In genomic region chr2:3422548-3422947, GRCm38 (mm10) we compare ENCODE assay signal across 12 mouse cellular contexts. TPM values are rescaled to one million over a fixed set of nuclear protein-coding genes. Genes with fewer than 3 reads are reported as not detected.
DNase-seq lines count a peak whose midpoint lies in the region; ATAC-seq lines count a peak whose summit lies in the region.
"Had no signal": no experiment of that assay in that cellular context is flagged by ENCODE, and none has a peak within 500 bp of the region (broad histone marks: within the 10 kb centered on the region; RNA-seq: fewer than 3 reads in every experiment).

TSS of gene Meig1 (minus strand) at chr2:3422648.

- no peak for ATAC-seq in heart, embryonic 11.5 days (replicated peaks; ENCODE audit: insufficient number of reproducible peaks, low FRiP score, low TSS enrichment)
- no peak for ATAC-seq in midbrain, embryonic 11.5 days (ENCODE audit: low FRiP score)
- ATAC-seq in midbrain, embryonic 16.5 days, result no peak
- ATAC-seq in limb, embryonic 13.5 days (ENCODE audit: low FRiP score, low read depth), result no peak
- no peak for ATAC-seq in stomach, embryonic 16.5 days (ENCODE audit: insufficient read depth, low FRiP score)

- peak within 1 kb of the TSS; percentile 77; the same call in 1 of the 2 replicates for H3K4me3 ChIP-seq in heart, embryonic 11.5 days (ENCODE audit: low read depth, low read length)
- H3K4me3 ChIP-seq in midbrain, embryonic 11.5 days (ENCODE audit: low read depth, low read length), result no peak within 1 kb of the TSS
- H3K4me3 ChIP-seq in midbrain, embryonic 16.5 days (ENCODE audit: low read depth, low read length), result no peak within 1 kb of the TSS
- H3K4me3 ChIP-seq in limb, embryonic 13.5 days, result no peak within 1 kb of the TSS; the same call in 1 of the 2 replicates
- no peak within 1 kb of the TSS for H3K4me3 ChIP-seq in stomach, embryonic 16.5 days (replicated peaks; ENCODE audit: low read length)

- H3K9me3 ChIP-seq in heart, embryonic 11.5 days (replicated peaks; ENCODE audit: control insufficient read depth, low read length), result no peaks in the 10 kb centered on the region
- no peaks in the 10 kb centered on the region for H3K9me3 ChIP-seq in midbrain, embryonic 11.5 days (ENCODE audit: control insufficient read depth, low read length)
- H3K9me3 ChIP-seq in midbrain, embryonic 16.5 days (replicated peaks; ENCODE audit: control insufficient read depth, low read length, poor library complexity, severe bottlenecking), result no peaks in the 10 kb centered on the region
- H3K9me3 ChIP-seq in limb, embryonic 13.5 days, result no peaks in the 10 kb centered on the region
- H3K9me3 ChIP-seq in stomach, embryonic 16.5 days (replicated peaks; ENCODE audit: control insufficient read depth, low read length), result no peaks in the 10 kb centered on the region

- no peak for DNase-seq in heart, postnatal 25 days (ENCODE audit: low spot score)
- DNase-seq in midbrain, embryonic 11.5 days (ENCODE audit: low spot score, missing footprints), result no peak
- DNase-seq in gastrocnemius, adult 18-20 months (ENCODE audit: low spot score), result no peak
- DNase-seq in adrenal gland, postnatal 25 days, result no peak
- DNase-seq: adrenal gland, postnatal 36 days; kidney, adult 11 months; right cerebral cortex, adult 18-20 months had no signal

- no peaks in the 10 kb centered on the region for H3K36me3 ChIP-seq in heart, embryonic 11.5 days (ENCODE audit: control insufficient read depth, insufficient read depth, low read length)
- H3K36me3 ChIP-seq in midbrain, embryonic 11.5 days (ENCODE audit: control insufficient read depth, insufficient read depth, low read length), result no peaks in the 10 kb centered on the region
- H3K36me3 ChIP-seq in midbrain, embryonic 16.5 days (ENCODE audit: control insufficient read depth, insufficient read depth, low read length), result no peaks in the 10 kb centered on the region
- H3K36me3 ChIP-seq in limb, embryonic 13.5 days, result no peaks in the 10 kb centered on the region
- H3K36me3 ChIP-seq in stomach, embryonic 16.5 days (ENCODE audit: control insufficient read depth, insufficient read depth, low read length), result no peaks in the 10 kb centered on the region

- intact Hi-C loops in heart, postnatal 25 days (cut with DNase I), result loop anchor here (5.0 kb wide), 1 partner anchor 50 kb away; no protein-coding TSS in a partner anchor

- no peak within 1 kb of the TSS for H3K9ac ChIP-seq in heart, embryonic 11.5 days (ENCODE audit: low read depth, low read length)
- H3K9ac ChIP-seq in midbrain, embryonic 11.5 days (ENCODE audit: low read length), result no peak within 1 kb of the TSS
- no peak within 1 kb of the TSS for H3K9ac ChIP-seq in midbrain, embryonic 16.5 days (ENCODE audit: low read depth, low read length)
- H3K9ac ChIP-seq in limb, embryonic 13.5 days, result no peak within 1 kb of the TSS
- no peak within 1 kb of the TSS for H3K9ac ChIP-seq in stomach, embryonic 16.5 days (ENCODE audit: low read length)

- peaks cover 2% of the 10 kb centered on the region; the same call in 1 of the 2 replicates for H3K4me1 ChIP-seq in heart, embryonic 11.5 days (ENCODE audit: control insufficient read depth, insufficient read depth, low read length)
- peaks cover 13% of the 10 kb centered on the region for H3K4me1 ChIP-seq in midbrain, embryonic 11.5 days (ENCODE audit: control insufficient read depth, insufficient read depth, low read length)
- H3K4me1 ChIP-seq in midbrain, embryonic 16.5 days (ENCODE audit: control insufficient read depth, insufficient read depth, low read length), result peaks cover 16% of the 10 kb centered on the region
- H3K4me1 ChIP-seq in limb, embryonic 13.5 days, result peaks cover 16% of the 10 kb centered on the region
- H3K4me1 ChIP-seq in stomach, embryonic 16.5 days (ENCODE audit: control insufficient read depth, insufficient read depth, low read length), result peaks cover 11% of the 10 kb centered on the region

- no peak within 1 kb of the TSS for H3K4me2 ChIP-seq in heart, embryonic 11.5 days
- H3K4me2 ChIP-seq in midbrain, embryonic 11.5 days, result peak within 1 kb of the TSS; percentile 94
- H3K4me2 ChIP-seq in midbrain, embryonic 16.5 days (ENCODE audit: low read length), result no peak within 1 kb of the TSS; the same call in 1 of the 2 replicates
- peak within 1 kb of the TSS; percentile 91; the same call in 1 of the 2 replicates for H3K4me2 ChIP-seq in limb, embryonic 13.5 days (replicated peaks)
- H3K4me2 ChIP-seq in stomach, embryonic 16.5 days (ENCODE audit: low read depth, low read length), result peak within 1 kb of the TSS; percentile 85; the same call in 1 of the 2 replicates

- no peak within 1 kb of the TSS for H3K27ac ChIP-seq in heart, embryonic 11.5 days (ENCODE audit: low read depth, low read length)
- no peak within 1 kb of the TSS for H3K27ac ChIP-seq in midbrain, embryonic 11.5 days (ENCODE audit: low read depth, low read length)
- H3K27ac ChIP-seq in midbrain, embryonic 16.5 days (ENCODE audit: low read length), result no peak within 1 kb of the TSS
- H3K27ac ChIP-seq in limb, embryonic 13.5 days, result no peak within 1 kb of the TSS
- no peak within 1 kb of the TSS for H3K27ac ChIP-seq in stomach, embryonic 16.5 days (ENCODE audit: low read length)

- WGBS in heart, embryonic 11.5 days (ENCODE audit: insufficient replicate concordance), result 64% methylated on average over 3 of the region's 3 CpGs
- 70% methylated on average over 3 of the region's 3 CpGs for WGBS in midbrain, embryonic 11.5 days
- 69% methylated on average over 3 of the region's 3 CpGs for WGBS in midbrain, embryonic 16.5 days
- WGBS in limb, embryonic 13.5 days, result 75% methylated on average over 3 of the region's 3 CpGs
- 66% methylated on average over 3 of the region's 3 CpGs for WGBS in stomach, embryonic 16.5 days

- peaks cover 8% of the 10 kb centered on the region for H3K27me3 ChIP-seq in heart, embryonic 11.5 days (ENCODE audit: control insufficient read depth, insufficient read depth, low read length)
- peaks cover 6% of the 10 kb centered on the region; the same call in 1 of the 2 replicates for H3K27me3 ChIP-seq in midbrain, embryonic 11.5 days (ENCODE audit: control insufficient read depth, insufficient read depth, low read length)
- H3K27me3 ChIP-seq in midbrain, embryonic 16.5 days (ENCODE audit: control insufficient read depth, insufficient read depth, low read depth, low read length), result peaks cover 5% of the 10 kb centered on the region; the same call in 1 of the 2 replicates
- peaks cover 10% of the 10 kb centered on the region for H3K27me3 ChIP-seq in limb, embryonic 13.5 days
- H3K27me3 ChIP-seq in stomach, embryonic 16.5 days (ENCODE audit: control insufficient read depth, insufficient read depth, low read length), result no peaks in the 10 kb centered on the region

RNA-seq across cellular contexts. Expression of gene Meig1, which starts in this region (rescaled TPM):
- not detected in 2 replicates for polyA plus RNA-seq in heart, embryonic 11.5 days (2014; fragmentation: Nextera tagmentation; extraction: Ambion mirVana)
- total RNA-seq in heart, postnatal 25 days (2021), result 1 to 10 TPM; 1.8 to 2.8 TPM
- 0.61 TPM in 1 of 2 replicates, not detected in the other for polyA plus RNA-seq in midbrain, embryonic 11.5 days (2014; fragmentation: Nextera tagmentation; extraction: Ambion mirVana)
- 8.8 and 9.4 TPM in 2 replicates for polyA plus RNA-seq in midbrain, embryonic 16.5 days (2015; fragmentation: Nextera tagmentation; extraction: Ambion mirVana)
- polyA plus RNA-seq in limb, embryonic 13.5 days (2015; fragmentation: Nextera tagmentation; extraction: Ambion mirVana), result not detected in 2 replicates
- polyA plus RNA-seq in stomach, embryonic 16.5 days (2015; fragmentation: Nextera tagmentation; extraction: Ambion mirVana), result 0.37 and 1.1 TPM in 2 replicates
- not detected for total RNA-seq in gastrocnemius, adult 18-20 months (2021)
- 1.2 TPM in 1 of 2 replicates, not detected in the other for total RNA-seq in adrenal gland, postnatal 25 days (2021)
- polyA plus RNA-seq: embryonic facial prominence, embryonic 11.5 days had no signal

Comparison
In these comparisons a context has a peak if more than half of its experiments do, and no peak if none do; other contexts are left out.
1. H3K4me2 ChIP-seq: peak in midbrain, embryonic 11.5 days (single experiment), limb, embryonic 13.5 days (single experiment) and stomach, embryonic 16.5 days (single experiment); none in heart, embryonic 11.5 days (single experiment) and midbrain, embryonic 16.5 days (single experiment).